Mouse (Mus musculus) cerebellum, adult 18-20 months (tissue): Measurements from ENCODE around the gene Osbpl8.
"Not testable (repeated sequence)": the region's sequence is repeated elsewhere in the genome, so short reads cannot be mapped to it uniquely, and the experiment has no call there.

Experiments
- DNase-seq, 2 experiments: peaks; one replicate each; pipeline ENCODE4 v3.0.0; 2021

Osbpl8 gene

GRCm38 (mm10) chr10:111164304-111165218 lies at the start of gene Osbpl8:
TSS of gene Osbpl8 (plus strand) at chr10:111164752.
- DNase-seq, result peak; percentile 98 to 100

GRCm38 (mm10) chr10:111117198-111117845 lies 47.2 kb upstream of the Osbpl8 start:
- no peak for DNase-seq

GRCm38 (mm10) chr10:111118292-111118691 lies 46.3 kb upstream of the Osbpl8 start:
- DNase-seq, result no peak

- DNase-seq, result no peak
These were observed 45.4 kb upstream of the Osbpl8 start for GRCm38 (mm10) chr10:111118991-111119650.

GRCm38 (mm10) chr10:111119756-111120155 lies 44.8 kb upstream of the Osbpl8 start:
- DNase-seq, result no peak

GRCm38 (mm10) chr10:111122864-111123398 lies 41.6 kb upstream of the Osbpl8 start:
- DNase-seq, result no peak

GRCm38 (mm10) chr10:111124175-111124574 lies 40.4 kb upstream of the Osbpl8 start:
- no peak for DNase-seq

GRCm38 (mm10) chr10:111124767-111125315 lies 39.7 kb upstream of the Osbpl8 start:
- DNase-seq, result no peak

GRCm38 (mm10) chr10:111127388-111127787 lies 37.2 kb upstream of the Osbpl8 start:
- no peak for DNase-seq

GRCm38 (mm10) chr10:111128493-111128892 lies 36.1 kb upstream of the Osbpl8 start:
- no peak for DNase-seq

- DNase-seq, result no peak
These were observed 34.5 kb upstream of the Osbpl8 start for GRCm38 (mm10) chr10:111129867-111130620.

- DNase-seq, result no peak
These were observed 33.7 kb upstream of the Osbpl8 start for GRCm38 (mm10) chr10:111130872-111131271.

- no peak for DNase-seq
These were observed 31.3 kb upstream of the Osbpl8 start for GRCm38 (mm10) chr10:111133271-111133670.

- DNase-seq, result no peak
These were observed 30.6 kb upstream of the Osbpl8 start for GRCm38 (mm10) chr10:111133936-111134335.

- DNase-seq, result no peak
These were observed 30.1 kb upstream of the Osbpl8 start for GRCm38 (mm10) chr10:111134412-111134957.

- DNase-seq, result not testable (repeated sequence)
These were observed 28.2 kb upstream of the Osbpl8 start for GRCm38 (mm10) chr10:111136306-111136705.

- DNase-seq, result no peak
These were observed 26.6 kb upstream of the Osbpl8 start for GRCm38 (mm10) chr10:111137905-111138304.

GRCm38 (mm10) chr10:111139170-111139569 lies 25.4 kb upstream of the Osbpl8 start:
- no peak for DNase-seq

GRCm38 (mm10) chr10:111139881-111140280 lies 24.7 kb upstream of the Osbpl8 start:
- DNase-seq, result no peak

GRCm38 (mm10) chr10:111144371-111144959 lies 20.1 kb upstream of the Osbpl8 start:
- DNase-seq, result no peak

GRCm38 (mm10) chr10:111149761-111150160 lies 14.8 kb upstream of the Osbpl8 start:
- DNase-seq, result no peak
